Mouse (Mus musculus): Measurements from ENCODE around the gene Zbtb16.

DNA sequence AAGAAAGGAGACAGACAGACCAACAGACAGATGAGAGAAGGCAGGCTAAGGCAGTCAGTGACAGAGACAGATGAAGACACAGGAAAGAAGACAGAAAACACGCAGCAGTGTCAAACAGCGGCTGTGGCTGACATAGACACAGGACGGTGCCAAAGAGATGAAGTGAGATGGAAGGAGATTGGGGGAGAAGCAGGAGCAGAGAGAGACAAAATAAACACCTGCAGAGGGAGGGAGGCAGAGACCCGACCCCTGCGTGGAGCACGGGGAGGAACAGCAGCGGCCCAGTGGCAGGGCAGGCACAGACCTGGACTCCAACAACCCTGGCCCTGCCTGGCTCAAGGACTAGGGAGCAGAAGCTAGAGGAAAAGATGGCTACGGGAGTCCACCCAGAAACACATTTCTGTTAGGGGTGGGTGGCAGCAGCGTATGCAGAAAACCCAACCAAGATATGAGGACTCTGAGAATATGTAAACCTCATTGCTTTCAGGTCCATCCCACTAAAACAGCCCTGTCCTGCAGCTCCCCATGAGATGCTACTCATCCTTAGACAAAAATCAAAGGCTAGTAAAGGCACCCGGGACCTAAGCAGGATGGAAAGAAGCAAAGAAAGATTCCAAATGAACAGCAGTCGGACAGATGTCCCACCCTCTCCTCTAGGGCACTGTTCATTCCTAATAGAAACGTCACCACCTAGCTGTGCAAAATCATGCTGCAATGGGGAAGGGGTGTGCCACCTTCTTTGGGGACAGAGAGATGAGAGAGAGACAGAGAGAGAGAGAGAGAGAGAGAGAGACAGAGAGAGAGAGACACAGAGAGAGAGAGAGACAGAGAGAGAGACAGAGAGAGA lies 100.3 kb downstream of the Zbtb16 start:
- TF ChIP-seq MAFK (IDR thresholded peaks at IDR 0.05; ENCODE audit: insufficient read depth, low read depth, low read length), result no peak
- no peak for TF ChIP-seq CHD2 (IDR thresholded peaks at IDR 0.05; ENCODE audit: low read depth, low read length)
- no peak for TF ChIP-seq ZNF384 (IDR thresholded peaks at IDR 0.05; ENCODE audit: low read depth, low read length)
- no peak for TF ChIP-seq HCFC1 (IDR thresholded peaks at IDR 0.05; ENCODE audit: borderline replicate concordance, insufficient read depth, low read length)
- TF ChIP-seq ZC3H11A (IDR thresholded peaks at IDR 0.05; ENCODE audit: borderline replicate concordance, low read depth, low read length), result no peak
